Mouse (Mus musculus) liver, embryonic 14.5 days (tissue): ENCODE results near the gene 4933428G20Rik.

ENCODE experiments used
- CTCF ChIP-seq: IDR thresholded peaks from 2 replicates; pipeline ENCODE4 v1.5.1; 2016; ENCODE audit warnings: antibody characterized with exemption, low read depth, control low read depth
- EP300 ChIP-seq: IDR thresholded peaks from 2 replicates; pipeline ENCODE4 v1.6.1; 2016; ENCODE audit warnings: antibody characterized with exemption, low read depth

GRCm38 (mm10) chr11:97478345-97478744, 21.8 kb downstream of the 4933428G20Rik start:
- TF ChIP-seq EP300 (no peak), CTCF (no peak)
